Mouse (Mus musculus) left cerebral cortex, adult 9 months (tissue): ENCODE results near the gene Trim28.
"Not testable (repeated sequence)": the region's sequence is repeated elsewhere in the genome, so short reads cannot be mapped to it uniquely, and the experiment has no call there.

Experiments
- DNase-seq, 2 experiments: peaks; one replicate each; pipeline ENCODE4 v3.0.0; 2022; ENCODE audit warnings: low spot score in 2 of 2

Gene Trim28

DNA sequence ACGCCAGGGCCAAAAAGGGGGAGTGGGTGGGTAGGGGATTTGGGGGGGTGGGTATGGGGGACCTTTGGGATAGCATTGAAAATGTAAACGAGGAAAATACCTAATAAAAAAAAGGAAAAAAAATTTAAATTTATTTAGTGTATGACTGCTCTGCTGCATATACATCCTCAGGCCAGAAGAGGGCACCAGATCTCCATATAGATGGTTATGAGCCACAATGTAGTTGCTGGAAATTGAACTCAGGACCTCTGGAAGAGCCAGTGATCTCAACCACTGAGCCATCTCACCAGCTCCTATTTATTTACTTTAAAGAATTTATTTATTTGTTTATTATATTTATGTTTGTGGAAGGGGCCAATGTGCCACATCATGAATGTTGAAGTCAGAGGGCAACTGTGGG, 64.5 kb downstream of the Trim28 start:
- not testable (repeated sequence) for DNase-seq

DNA sequence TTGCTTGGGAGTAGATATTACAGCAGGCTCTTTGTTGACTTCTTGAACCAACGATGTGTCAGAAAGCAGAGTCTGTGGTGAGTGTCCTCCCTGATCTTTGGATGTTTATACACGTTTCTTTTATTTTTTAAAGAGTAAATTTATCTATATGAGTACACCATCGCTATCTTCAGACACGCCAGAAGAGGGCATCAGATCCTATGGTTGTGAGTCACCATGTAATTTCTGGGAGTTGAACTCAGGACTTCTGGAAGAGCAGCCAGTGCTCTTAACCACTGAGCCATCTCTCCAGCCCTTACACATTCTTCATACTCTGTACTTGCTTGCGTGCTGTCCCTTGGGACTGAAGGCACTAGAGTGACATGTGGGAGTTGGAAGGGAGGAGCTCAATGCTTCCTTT, 73.4 kb downstream of the Trim28 start:
- no peak for DNase-seq
